Mouse (Mus musculus) 3T3-L1 (cell line): ENCODE measurements around the gene Hpn.

Source experiments
- DNase-seq: peaks from one replicate; pipeline ENCODE4 v3.0.0-alpha.2; 2015; ENCODE audit warnings: low read depth, low spot score

Gene Hpn

GRCm38 (mm10) chr7:31110861-31111385, 4.2 kb downstream of the Hpn start:
- DNase-seq: no peak

GRCm38 (mm10) chr7:31109796-31110195, 5.3 kb downstream of the Hpn start:
- DNase-seq: no peak

- no peak for DNase-seq
These were observed 6.0 kb downstream of the Hpn start for GRCm38 (mm10) chr7:31109091-31109490.

GRCm38 (mm10) chr7:31107781-31108180, 7.3 kb downstream of the Hpn start:
- DNase-seq: no peak

GRCm38 (mm10) chr7:31106166-31106565, 8.9 kb downstream of the Hpn start:
- DNase-seq: no peak

GRCm38 (mm10) chr7:31105061-31105768, 9.9 kb downstream of the Hpn start:
- DNase-seq: peak; percentile 41

- no peak for DNase-seq
These were observed 14.3 kb downstream of the Hpn start for GRCm38 (mm10) chr7:31100786-31101185.

GRCm38 (mm10) chr7:31099612-31099982, 15.5 kb downstream of the Hpn start:
- DNase-seq: no peak

- DNase-seq: peak; percentile 5
These were observed 16.1 kb downstream of the Hpn start for GRCm38 (mm10) chr7:31098697-31099611.

GRCm38 (mm10) chr7:31097583-31098248, 17.4 kb downstream of the Hpn start:
- DNase-seq: peak; percentile 88

GRCm38 (mm10) chr7:31096892-31097564, 18.1 kb downstream of the Hpn start:
- DNase-seq: no peak

GRCm38 (mm10) chr7:31094774-31095501, 20.2 kb downstream of the Hpn start:
- DNase-seq: no peak

- DNase-seq: no peak
These were observed 25.4 kb downstream of the Hpn start for GRCm38 (mm10) chr7:31089721-31090120.

- DNase-seq: no peak
These were observed 26.9 kb downstream of the Hpn start for GRCm38 (mm10) chr7:31088206-31088605.

GRCm38 (mm10) chr7:31087262-31087661, 27.8 kb downstream of the Hpn start:
- no peak for DNase-seq

- no peak for DNase-seq
These were observed 28.8 kb downstream of the Hpn start for GRCm38 (mm10) chr7:31086175-31086755.

GRCm38 (mm10) chr7:31085171-31085570, 29.9 kb downstream of the Hpn start:
- no peak for DNase-seq

- no peak for DNase-seq
These were observed 30.9 kb downstream of the Hpn start for GRCm38 (mm10) chr7:31084140-31084539.

- no peak for DNase-seq
These were observed 32.1 kb downstream of the Hpn start for GRCm38 (mm10) chr7:31082831-31083588.

- DNase-seq: no peak
These were observed 33.0 kb downstream of the Hpn start for GRCm38 (mm10) chr7:31082106-31082505.
